Mouse (Mus musculus) stomach, embryonic 14.5 days (tissue): ENCODE results near the gene Wdr75. TPM values are rescaled to one million over a fixed set of nuclear protein-coding genes. Genes with fewer than 3 reads are reported as not detected.

Experiments
- ATAC-seq: fragments of 200-750 bp; cut with Nextera tagmentation; 2 replicates; pipeline ENCODE4 v1.8.0; 2017; ENCODE audit warnings: low read depth, moderate TSS enrichment; ENCODE audit not compliant: insufficient number of reproducible peaks, insufficient read depth, low FRiP score
- H3K27ac ChIP-seq: fragments of 300-500 bp; sonication (generic); 2 replicates; pipeline ENCODE4 v1.5.1; 2014; ENCODE audit warnings: mild to moderate bottlenecking, low read length, moderate library complexity, mixed read lengths
- H3K27me3 ChIP-seq: fragments of 300-500 bp; sonication (generic); 2 replicates; pipeline ENCODE4 v1.6.1; 2014; ENCODE audit warnings: low read length, control low read depth, mixed read lengths; ENCODE audit not compliant: control insufficient read depth, insufficient read depth
- H3K36me3 ChIP-seq: fragments of 300-500 bp; sonication (generic); 2 replicates; pipeline ENCODE4 v1.6.1; 2014; ENCODE audit warnings: mild to moderate bottlenecking, control low read depth, low read length, moderate library complexity, mixed read lengths; ENCODE audit not compliant: control insufficient read depth, insufficient read depth
- H3K4me1 ChIP-seq: fragments of 300-500 bp; sonication (generic); 2 replicates; pipeline ENCODE4 v1.6.1; 2014; ENCODE audit warnings: low read length, control low read depth, mixed read lengths; ENCODE audit not compliant: control insufficient read depth, insufficient read depth
- H3K4me2 ChIP-seq: fragments of 300-500 bp; sonication (generic); replicated peaks from 2 replicates; pipeline ENCODE4 v1.6.1; 2014; ENCODE audit warnings: low read depth, low read length, control low read depth
- H3K4me3 ChIP-seq: fragments of 300-500 bp; sonication (generic); 2 replicates; pipeline ENCODE4 v1.5.1; 2014; ENCODE audit warnings: low read depth, low read length, control low read depth
- H3K9ac ChIP-seq: fragments of 300-500 bp; sonication (generic); replicated peaks from 2 replicates; pipeline ENCODE4 v1.6.1; 2014; ENCODE audit warnings: low read depth, mild to moderate bottlenecking, control low read depth, low read length, moderate library complexity, mixed read lengths
- H3K9me3 ChIP-seq: fragments of 300-500 bp; sonication (generic); 2 replicates; pipeline ENCODE4 v1.6.1; 2016; ENCODE audit warnings: low read depth, low read length, control low read depth; ENCODE audit not compliant: control insufficient read depth
- WGBS: fragments of 180-500 bp; shearing (Covaris S2); extraction: QIAGEN DNeasy Blood & Tissue Kit; methylation state at CpG from one replicate; pipeline ENCODE4 v1.1.7; 2014; 5-methylcytosine and 5-hydroxymethylcytosine counted together
- polyA plus RNA-seq: library from polyadenylated mRNA; unstranded; fragments of >200 nt; fragmentation: Nextera tagmentation; extraction: Ambion mirVana; gene quantifications from 2 replicates; pipeline ENCODE4 v1.2.1, GENCODE M21; 2014

The Wdr75 gene
- polyA plus RNA-seq = 78.7 and 88.6 TPM in 2 replicates

- Histone ChIP-seq H3K9me3 (no peaks in the 10 kb centered on the region), H3K36me3 (peaks cover 13% of the 10 kb centered on the region; the same call in 1 of the 2 replicates), H3K4me2 (peak within 1 kb of the TSS; percentile 73), H3K9ac (peak within 1 kb of the TSS; percentile 85), H3K27me3 (no peaks in the 10 kb centered on the region), H3K27ac (peak within 1 kb of the TSS; percentile 96), H3K4me3 (peak within 1 kb of the TSS; percentile 82), H3K4me1 (peaks cover 7% of the 10 kb centered on the region; the same call in 1 of the 2 replicates)
- under 1% methylated on average over 70 of the region's 70 CpGs for WGBS
- peak; percentile 99 for ATAC-seq
Measured at GRCm38 (mm10) chr1:45794969-45795908, at the start of gene Wdr75. Gene Wdr75 (plus strand): TSS chr1:45795166.

GRCm38 (mm10) chr1:45755902-45756301, 39.1 kb upstream of the Wdr75 start:
- Histone ChIP-seq H3K4me2 (no peak overlapping the region), H3K27ac (peak overlapping the region; percentile 45; the same call in 1 of the 2 replicates), H3K9ac (no peak overlapping the region), H3K36me3 (no peaks in the 10 kb centered on the region), H3K4me1 (peaks cover 8% of the 10 kb centered on the region; the same call in 1 of the 2 replicates), H3K4me3 (no peak overlapping the region), H3K9me3 (no peaks in the 10 kb centered on the region), H3K27me3 (no peaks in the 10 kb centered on the region)
- no peak for ATAC-seq

- ATAC-seq = no peak
- no peaks in the 10 kb centered on the region for H3K36me3 ChIP-seq
- no peak overlapping the region for H3K4me2 ChIP-seq
- H3K9ac ChIP-seq = no peak overlapping the region
- H3K27me3 ChIP-seq = no peaks in the 10 kb centered on the region
- H3K9me3 ChIP-seq = no peaks in the 10 kb centered on the region
- 0 out of 2 replicates have a peak overlapping the region, but pooled peaks have one; percentile 7 for H3K27ac ChIP-seq
- H3K4me1 ChIP-seq = peaks cover 15% of the 10 kb centered on the region; the same call in 1 of the 2 replicates
- no peak overlapping the region for H3K4me3 ChIP-seq
Measured at GRCm38 (mm10) chr1:45756707-45757106, 38.3 kb upstream of the Wdr75 start.

- WGBS = 84% methylated on average over 1 of the region's 1 CpGs
- H3K4me2 ChIP-seq = no peak overlapping the region
Measured at GRCm38 (mm10) chr1:45758011-45758410, 37.0 kb upstream of the Wdr75 start.

GRCm38 (mm10) chr1:45760667-45761467, 34.1 kb upstream of the Wdr75 start:
- Histone ChIP-seq H3K9me3 (no peaks in the 10 kb centered on the region), H3K4me2 (no peak overlapping the region), H3K9ac (no peak overlapping the region), H3K36me3 (no peaks in the 10 kb centered on the region), H3K27me3 (no peaks in the 10 kb centered on the region), H3K4me3 (no peak overlapping the region), H3K27ac (peak overlapping the region; percentile 90), H3K4me1 (peaks cover 18% of the 10 kb centered on the region; the same call in 1 of the 2 replicates)
- WGBS = 14% methylated on average over 4 of the region's 4 CpGs
- peak; percentile 73; the same call in 1 of the 2 replicates for ATAC-seq

More at GRCm38 (mm10) chr1:45758011-45758410, 37.0 kb upstream of the Wdr75 start:
- Histone ChIP-seq H3K9ac (no peak overlapping the region), H3K27me3 (no peaks in the 10 kb centered on the region), H3K27ac (no peak overlapping the region), H3K36me3 (no peaks in the 10 kb centered on the region), H3K4me1 (peaks cover 18% of the 10 kb centered on the region; the same call in 1 of the 2 replicates), H3K4me3 (no peak overlapping the region), H3K9me3 (no peaks in the 10 kb centered on the region)
- no peak for ATAC-seq

- no peaks in the 10 kb centered on the region for H3K36me3 ChIP-seq
- peak overlapping the region; percentile 90 for H3K27ac ChIP-seq
- H3K9ac ChIP-seq = no peak overlapping the region
- no peak overlapping the region for H3K4me2 ChIP-seq
- H3K27me3 ChIP-seq = no peaks in the 10 kb centered on the region
- no peaks in the 10 kb centered on the region for H3K9me3 ChIP-seq
- H3K4me3 ChIP-seq = no peak overlapping the region
- ATAC-seq = peak; percentile 79
- H3K4me1 ChIP-seq = peaks cover 18% of the 10 kb centered on the region; the same call in 1 of the 2 replicates
- WGBS = 7% methylated on average over 1 of the region's 1 CpGs
Measured at GRCm38 (mm10) chr1:45761468-45761795, 33.5 kb upstream of the Wdr75 start.

GRCm38 (mm10) chr1:45765678-45766077, 29.3 kb upstream of the Wdr75 start:
- H3K27me3 ChIP-seq = no peaks in the 10 kb centered on the region
- peak; percentile 34; the same call in 1 of the 2 replicates for ATAC-seq
- H3K4me1 ChIP-seq = peaks cover 10% of the 10 kb centered on the region; the same call in 1 of the 2 replicates
- H3K9me3 ChIP-seq = no peaks in the 10 kb centered on the region
- H3K4me3 ChIP-seq = no peak overlapping the region
- no peak overlapping the region for H3K9ac ChIP-seq
- H3K27ac ChIP-seq = peak overlapping the region; percentile 74
- no peaks in the 10 kb centered on the region for H3K36me3 ChIP-seq
- WGBS = 34% methylated on average over 4 of the region's 4 CpGs
- H3K4me2 ChIP-seq = no peak overlapping the region

GRCm38 (mm10) chr1:45766123-45766522, 28.8 kb upstream of the Wdr75 start:
- no peak overlapping the region for H3K4me3 ChIP-seq
- WGBS = 19% methylated on average over 8 of the region's 8 CpGs
- H3K27me3 ChIP-seq = no peaks in the 10 kb centered on the region
- H3K9me3 ChIP-seq = no peaks in the 10 kb centered on the region
- ATAC-seq = no peak
- H3K4me1 ChIP-seq = peaks cover 8% of the 10 kb centered on the region; the same call in 1 of the 2 replicates
- H3K36me3 ChIP-seq = no peaks in the 10 kb centered on the region
- H3K27ac ChIP-seq = peak overlapping the region; percentile 74
- H3K4me2 ChIP-seq = no peak overlapping the region
- no peak overlapping the region for H3K9ac ChIP-seq
